Mouse (Mus musculus): ENCODE measurements around the gene Rtkn2.

Rtkn2 gene

DNA sequence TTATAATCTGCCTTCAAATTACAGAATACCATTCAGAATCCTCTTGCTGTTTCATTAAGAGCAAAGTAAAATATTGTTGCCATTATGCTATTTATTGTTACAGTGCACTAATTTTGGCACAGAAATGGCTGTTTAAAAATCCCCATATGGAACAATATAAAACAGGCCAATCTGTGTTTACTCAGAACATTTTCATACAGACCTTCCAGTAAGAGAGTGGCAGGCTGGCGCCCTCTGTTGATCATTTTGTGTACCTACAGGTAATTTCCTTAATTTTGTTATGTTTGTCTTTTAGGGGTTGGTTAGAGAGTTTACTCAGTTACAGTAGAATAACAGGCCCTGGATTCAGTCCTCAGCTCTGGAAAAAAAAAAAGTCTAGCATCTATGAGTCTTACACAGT, 16.8 kb downstream of the Rtkn2 start:
- DNase-seq (ENCODE audit: low spot score): no peak

DNA sequence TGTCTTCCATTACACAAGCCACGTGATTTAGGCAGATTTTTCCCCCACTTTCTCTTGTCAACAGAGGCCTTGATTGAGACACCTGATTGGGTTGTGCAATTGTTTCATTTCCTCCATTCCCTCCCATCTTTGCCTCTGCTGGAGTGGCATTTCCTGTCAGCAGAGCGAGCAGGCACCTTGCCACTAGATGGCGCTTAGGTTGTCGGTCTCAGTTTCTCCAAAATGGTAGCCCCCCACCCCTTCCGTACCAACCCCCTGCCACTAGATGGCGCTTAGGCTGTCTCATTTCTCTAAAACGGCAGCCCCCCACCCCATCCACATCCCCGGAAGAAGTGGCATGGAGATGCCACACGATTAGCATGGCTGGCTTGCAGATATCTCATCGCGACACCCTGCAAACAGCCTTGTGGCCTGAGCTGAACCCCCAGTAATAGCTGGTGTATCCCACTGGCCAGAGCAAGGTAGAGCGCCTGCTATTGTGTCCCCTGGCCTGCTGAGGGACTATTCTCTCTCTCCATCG, 18.8 kb downstream of the Rtkn2 start:
- peak; percentile 36 for DNase-seq (ENCODE audit: low spot score)

DNA sequence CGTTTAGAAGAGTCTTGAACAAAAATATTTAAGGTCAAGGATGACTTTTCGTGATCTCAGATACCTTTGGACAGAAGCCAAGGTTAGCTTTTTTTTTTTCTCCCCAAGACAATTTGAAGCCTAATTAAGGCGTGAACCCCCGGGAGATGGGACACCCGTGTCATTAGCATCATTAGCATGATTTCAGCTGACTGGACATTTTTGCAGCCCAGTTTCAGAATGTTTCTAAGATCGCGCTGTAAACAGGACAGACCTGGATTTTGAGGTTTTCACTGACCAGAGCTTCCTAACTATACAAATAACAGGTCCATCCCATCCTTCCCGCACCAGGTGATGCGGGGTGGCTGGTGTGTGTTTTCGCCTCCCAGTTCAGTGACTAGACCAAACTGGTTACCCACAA, 19.8 kb downstream of the Rtkn2 start:
- no peak for DNase-seq (ENCODE audit: low spot score)

DNA sequence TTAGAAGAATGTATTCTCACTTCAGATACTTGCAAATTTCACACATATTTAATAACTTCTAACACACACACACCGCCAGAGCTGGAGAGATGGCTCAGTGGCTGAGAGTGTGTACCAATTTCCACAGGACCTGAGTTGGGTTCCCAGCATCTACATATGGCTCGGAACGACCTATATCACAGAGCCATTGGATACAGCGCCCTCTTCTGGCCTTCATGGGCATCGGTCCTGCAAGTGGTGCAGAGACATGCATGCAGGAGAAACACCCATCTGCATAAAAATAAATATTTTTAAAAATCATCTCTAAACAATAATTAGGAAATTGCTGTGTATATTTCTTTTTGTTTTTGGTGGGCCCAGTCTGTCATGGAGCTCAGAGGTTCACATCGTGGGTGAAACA, 22.1 kb downstream of the Rtkn2 start:
- no peak for DNase-seq (ENCODE audit: low spot score)

DNA sequence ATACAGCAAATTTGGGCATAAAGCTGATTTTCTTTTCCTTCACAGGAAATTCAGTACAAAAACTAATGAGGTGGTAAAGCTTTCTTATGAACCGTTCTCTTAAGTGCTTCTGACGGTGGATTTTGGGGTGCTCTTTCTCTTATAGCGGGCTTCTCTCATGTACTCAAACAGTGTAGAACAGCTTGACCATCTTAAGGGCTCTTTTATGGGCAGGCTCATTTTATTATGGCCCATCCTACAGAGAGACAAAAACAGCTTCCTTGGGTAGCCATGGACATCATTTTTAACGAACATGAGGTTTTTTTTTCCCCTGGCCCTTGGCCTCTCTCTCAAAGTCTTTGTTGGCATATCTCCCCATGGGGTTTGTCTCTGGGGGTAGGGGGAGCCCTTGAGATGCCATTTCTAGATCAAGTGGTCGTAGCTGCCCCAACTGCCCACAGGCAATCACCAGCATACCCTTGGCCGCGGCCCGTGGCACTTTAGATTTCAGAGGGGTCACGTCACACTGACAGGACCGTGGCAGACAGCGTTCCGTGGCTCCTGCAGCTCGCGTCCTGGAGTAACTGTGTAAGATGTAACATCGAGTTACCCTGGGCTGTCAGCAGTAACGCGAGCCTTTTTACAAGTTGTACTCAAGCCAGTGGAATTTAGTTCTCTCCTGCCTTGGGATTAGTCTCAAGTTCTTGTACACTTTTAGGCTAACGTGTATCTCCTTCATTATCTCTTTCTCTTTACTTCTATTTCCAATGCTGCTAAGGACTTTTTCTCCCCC, 24.5 kb downstream of the Rtkn2 start:
- DNase-seq (ENCODE audit: low spot score): no peak

DNA sequence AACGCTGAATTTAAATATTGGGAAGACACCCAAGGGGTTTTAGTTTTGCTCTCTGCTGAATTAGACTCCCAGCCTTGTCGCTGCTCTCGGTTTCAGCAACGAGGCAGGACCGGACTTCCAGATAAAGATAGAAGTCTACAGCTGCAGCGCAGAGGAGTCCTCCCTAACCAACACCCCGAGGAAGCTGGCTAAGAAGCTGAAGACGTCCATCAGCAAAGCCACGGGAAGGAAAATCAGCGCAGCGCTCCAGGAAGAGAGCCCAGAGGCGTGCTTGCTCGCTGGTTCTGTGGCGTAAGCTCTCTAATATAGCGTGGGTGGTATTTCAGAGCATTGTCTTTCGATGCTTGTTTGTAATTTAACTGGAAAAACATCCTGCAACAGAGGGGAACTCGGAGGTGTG, 26.0 kb downstream of the Rtkn2 start:
- DNase-seq (ENCODE audit: low spot score): no peak

DNA sequence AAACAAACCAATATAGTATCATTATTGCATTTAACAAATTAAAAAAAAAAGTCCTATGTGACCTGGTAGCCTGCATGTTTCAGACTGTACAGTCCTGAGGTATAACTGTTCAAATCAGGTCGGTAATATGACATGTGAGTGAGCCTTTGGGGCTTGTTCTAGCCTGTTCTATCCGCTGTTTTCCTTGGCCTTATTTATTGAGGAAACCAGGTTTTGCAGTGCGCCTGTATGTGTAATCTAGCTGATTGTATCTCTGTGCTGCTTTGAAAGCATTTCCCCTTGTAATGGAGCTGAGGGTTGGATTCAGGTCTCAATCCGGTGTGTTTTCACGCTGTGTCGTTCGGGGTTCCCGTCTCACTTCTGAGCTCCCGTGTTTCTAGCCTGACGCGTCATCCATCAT, 27.1 kb downstream of the Rtkn2 start:
- no peak for DNase-seq (ENCODE audit: low spot score)

DNA sequence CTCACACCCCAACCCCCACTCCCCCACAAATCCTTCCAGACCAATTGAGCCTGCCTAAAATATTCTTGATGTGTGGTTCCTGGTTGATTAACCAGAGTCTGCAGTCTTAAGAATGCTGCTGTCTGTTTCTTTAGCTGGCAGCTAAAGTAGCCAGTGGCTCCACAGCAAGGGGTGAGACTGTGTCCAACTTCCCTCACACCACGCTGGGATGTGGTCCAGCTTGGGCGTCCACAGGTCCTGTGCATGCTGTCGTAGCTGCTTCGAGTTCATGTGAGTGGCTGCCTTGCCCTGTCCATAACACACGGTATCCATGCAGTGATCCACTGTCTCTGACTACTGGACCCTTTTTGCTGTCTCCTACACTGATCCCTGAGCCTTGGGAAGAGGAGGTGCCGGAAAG, 27.7 kb downstream of the Rtkn2 start:
- DNase-seq (ENCODE audit: low spot score): no peak

DNA sequence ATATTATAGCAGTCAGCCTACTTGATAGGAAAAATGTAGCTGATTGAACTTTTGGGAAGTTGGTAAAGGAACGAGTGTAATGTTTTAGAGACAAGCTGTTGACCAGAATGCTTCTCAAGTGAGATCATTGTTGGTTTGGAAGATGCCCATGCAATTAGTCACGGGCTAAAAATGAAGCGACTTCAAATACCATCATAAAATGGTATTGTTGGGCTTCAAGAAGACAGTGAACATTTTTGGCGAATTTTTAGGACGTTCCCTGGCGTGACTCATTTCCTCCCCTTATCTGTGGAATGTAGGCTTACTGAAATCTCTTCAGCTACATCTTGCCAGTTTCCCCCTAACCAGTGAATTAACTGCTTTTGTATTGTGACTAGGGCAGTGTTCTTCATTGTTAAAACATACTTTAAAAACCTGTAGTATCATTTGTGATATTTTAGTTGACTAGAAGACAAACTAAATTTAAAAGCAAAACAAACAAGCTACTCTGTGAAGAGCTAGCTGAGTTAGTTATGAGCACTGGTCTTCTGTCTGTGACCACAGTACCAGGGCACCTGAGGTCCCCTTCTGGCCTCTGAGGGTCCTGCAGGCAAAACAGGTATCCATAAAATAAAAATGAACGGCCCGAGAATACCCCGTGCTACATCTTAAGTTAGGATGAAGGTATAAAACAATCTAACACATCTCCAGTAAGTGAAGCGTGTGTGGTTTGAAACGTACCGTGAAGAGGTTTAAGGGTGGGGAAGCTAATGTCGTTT, 29.0 kb downstream of the Rtkn2 start:
- no peak for DNase-seq (ENCODE audit: low spot score)

DNA sequence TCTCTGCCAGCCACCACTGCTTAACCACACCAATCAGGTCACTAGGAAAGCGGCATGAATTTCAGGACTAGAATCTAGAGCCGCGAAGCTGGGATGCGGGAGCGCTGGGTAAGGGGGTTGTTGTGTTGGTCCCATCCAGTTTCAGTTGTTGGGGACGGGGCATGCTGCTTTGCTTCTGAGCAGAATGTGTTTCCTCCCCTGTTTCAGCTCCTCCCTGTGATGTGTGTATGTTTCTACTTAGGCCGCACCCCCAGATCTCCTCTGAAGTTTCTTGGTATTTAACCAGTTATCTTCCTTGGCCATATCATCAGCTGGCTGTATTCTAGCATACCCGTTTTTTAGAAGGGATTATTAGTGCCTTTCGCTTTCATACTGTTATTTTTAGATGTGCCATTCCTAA, 29.9 kb downstream of the Rtkn2 start:
- no peak for DNase-seq (ENCODE audit: low spot score)

DNA sequence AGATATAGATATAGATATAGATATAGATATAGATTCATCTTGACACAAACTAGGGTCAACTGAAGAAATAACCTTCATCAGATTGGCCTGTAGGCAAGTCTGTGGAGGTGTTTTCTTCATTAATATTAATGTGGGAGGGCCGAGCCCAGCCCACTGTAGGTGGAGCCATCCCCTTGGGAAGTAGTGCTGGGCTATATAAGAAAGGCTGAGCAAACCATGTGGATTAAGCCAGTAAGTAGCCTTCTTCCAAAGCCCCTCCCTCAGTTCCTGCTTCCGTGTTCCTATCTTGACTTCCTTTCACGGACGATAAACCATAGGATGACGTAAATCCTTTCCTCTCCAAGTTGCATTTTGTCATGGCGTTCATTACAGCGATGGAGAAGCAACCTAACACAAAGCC, 30.5 kb downstream of the Rtkn2 start:
- no peak for DNase-seq (ENCODE audit: low spot score)

DNA sequence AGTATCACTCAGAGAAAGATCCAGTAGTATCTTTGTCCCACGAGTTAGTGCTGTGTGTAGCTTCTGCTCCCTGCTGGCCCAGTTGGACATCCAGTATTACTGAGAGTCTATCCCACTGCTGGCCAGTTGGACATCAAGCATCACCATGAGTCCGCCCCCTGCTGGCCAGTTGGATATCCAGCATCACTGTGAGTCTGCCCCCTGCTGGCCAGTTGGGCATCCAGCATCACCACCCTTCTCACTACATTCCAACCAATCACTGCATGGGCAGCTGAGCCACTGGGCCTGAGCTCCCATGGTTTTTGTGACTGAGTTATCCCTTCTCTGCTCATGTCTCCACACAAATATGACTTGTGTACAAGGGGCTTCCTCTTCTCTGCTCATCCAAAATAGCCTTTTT, 33.8 kb downstream of the Rtkn2 start:
- no peak for DNase-seq (ENCODE audit: low spot score)

DNA sequence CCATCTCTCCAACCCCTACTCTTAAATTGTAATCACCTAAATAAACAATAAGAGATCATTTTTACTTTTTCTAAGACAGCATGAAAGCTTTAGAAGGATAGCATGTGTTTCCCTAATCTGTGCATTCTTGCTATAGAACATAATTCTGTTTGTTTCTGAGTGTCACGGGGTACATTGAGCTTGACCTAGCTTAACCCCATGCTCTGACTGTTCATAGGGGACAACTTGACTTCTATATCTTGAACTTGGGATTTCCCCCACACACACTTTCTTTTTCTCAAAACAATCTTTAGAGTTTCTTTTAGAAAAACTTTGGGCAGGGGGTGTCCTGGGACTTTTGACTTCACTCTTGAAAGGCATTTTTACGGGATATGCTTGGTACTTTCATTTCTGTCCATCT, 41.4 kb downstream of the Rtkn2 start:
- DNase-seq (ENCODE audit: low spot score): no peak

DNA sequence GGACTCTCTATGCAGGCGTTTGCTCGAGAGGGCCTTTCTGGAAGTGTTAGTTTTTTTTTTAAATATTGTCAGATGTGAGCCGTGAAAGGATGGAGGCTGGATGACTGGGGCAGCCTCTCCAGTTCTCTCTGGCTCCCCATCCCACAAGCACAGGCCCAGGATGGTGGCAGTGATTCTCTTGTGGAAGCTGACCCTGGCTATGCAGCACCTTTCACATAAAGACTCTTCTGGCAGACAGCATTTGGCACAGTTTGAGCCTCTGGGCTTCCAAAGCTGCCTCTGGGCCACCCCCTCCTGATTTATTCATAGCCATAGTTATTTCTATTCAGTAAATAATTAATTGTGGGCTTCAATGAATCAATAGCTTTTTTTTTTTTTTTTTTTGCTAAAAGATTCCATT, 46.3 kb downstream of the Rtkn2 start:
- DNase-seq (ENCODE audit: low spot score): no peak

DNA sequence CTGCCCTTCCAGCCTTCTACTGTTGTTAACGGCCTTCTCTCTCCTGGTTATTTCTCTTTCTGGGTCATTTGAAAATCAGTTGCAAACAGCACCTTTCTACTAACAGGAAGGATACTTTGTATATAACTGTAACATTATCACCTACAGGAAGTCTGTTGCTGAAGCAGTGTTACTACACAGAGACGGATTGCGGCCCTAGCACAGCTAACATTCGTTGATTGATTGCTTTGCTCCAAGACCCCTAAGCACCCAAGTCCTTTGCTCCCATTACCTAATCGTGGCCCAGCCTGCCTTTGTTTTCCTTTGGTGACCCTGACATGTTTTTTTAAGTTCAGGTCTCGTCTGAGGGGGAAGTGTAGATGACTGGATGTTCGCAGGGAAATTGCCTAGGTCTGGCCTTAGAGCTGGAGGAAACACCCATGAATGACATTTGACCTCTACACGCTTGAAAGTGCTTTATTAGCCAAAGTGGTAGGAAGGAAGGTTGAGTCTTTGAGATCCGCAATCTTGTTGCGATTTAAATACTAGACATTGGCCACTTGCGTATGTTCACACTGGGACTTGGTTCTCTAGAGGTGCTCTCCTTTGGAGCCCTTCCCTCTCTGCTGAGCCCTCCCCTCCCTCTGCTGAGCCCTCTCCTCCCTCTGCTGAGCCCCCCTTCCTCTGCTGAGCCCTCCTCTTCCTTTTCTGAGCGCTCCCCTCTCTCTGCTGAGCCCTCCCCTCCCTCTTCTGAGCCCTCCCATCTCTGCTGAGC, 49.1 kb downstream of the Rtkn2 start:
- DNase-seq (ENCODE audit: low spot score): no peak

DNA sequence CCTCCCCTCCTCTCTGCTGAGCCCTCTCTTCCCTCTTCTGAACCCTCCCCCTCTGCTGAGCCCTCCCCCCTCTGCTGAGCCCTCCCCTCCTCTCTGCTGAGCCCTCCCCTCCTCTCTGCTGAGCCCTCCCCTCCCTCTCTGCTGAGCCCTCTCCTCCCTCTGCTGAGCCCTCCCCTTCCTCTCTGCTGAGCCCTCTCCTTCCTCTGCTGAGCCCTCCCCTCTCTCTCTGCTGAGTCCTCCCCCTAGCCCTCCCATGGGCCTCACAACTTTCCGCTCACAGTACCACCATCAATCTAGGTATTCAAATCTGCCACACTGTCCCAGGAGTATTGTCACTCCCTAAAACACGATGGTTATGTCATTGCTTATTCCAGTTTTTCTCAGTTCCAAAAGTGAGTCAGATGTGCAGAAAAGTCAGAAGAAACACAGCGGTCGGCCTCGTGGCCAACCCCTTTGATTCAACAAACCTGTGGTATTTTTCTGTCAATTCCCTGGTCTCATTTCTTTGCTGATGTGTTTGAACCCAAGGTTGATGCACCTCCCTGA, 49.8 kb downstream of the Rtkn2 start:
- DNase-seq (ENCODE audit: low spot score): no peak

DNA sequence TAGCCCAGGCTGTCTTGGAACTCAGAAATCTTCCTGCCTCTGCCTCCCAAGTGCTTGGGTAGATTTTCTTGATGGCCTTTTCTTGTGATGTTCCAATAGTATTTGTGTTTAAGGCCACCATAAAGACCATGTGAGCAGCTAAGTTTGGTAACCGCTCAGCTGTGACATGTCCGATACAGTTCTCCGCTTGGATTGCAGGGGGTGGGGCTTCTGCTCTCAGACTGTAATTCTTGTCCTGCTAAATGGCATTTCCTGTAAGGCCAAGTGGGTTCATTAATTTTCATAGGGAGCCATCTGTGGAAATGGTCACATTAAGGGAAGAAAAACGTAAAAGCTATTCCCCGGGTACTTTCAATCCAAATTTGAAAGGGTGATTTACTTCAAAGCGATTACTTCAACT, 50.7 kb downstream of the Rtkn2 start:
- no peak for DNase-seq (ENCODE audit: low spot score)

DNA sequence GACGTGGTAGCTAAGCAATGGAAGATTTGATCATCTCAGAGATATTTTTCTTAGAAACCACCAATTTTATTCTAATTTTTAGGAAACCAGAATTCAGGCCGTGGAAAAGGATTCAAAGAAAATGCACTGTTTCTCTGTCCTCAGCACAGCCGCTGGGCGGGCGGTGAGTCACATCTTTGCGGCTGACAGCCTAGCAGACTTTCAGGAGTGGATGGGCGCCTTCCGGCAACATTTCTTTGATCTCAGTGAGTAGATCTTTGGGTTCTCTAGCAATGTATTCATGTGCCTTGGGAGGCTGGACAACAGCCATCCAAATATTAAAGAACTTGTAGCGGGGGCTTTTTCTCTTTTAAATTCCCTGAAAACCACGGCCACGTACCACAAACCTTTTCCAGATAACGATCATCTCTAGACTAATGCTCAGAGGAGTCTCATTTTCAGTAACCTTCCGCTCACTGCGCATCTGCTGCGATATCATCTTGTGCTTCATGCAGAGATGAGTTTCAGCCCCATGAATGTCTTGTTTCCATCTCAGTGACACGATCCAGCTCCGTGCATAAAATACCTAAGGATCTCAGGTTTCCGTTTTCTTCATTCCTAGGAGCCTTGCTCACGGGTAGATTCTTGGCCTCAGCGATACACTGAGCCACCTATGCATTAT, 56.5 kb downstream of the Rtkn2 start:
- DNase-seq (ENCODE audit: low spot score): no peak

DNA sequence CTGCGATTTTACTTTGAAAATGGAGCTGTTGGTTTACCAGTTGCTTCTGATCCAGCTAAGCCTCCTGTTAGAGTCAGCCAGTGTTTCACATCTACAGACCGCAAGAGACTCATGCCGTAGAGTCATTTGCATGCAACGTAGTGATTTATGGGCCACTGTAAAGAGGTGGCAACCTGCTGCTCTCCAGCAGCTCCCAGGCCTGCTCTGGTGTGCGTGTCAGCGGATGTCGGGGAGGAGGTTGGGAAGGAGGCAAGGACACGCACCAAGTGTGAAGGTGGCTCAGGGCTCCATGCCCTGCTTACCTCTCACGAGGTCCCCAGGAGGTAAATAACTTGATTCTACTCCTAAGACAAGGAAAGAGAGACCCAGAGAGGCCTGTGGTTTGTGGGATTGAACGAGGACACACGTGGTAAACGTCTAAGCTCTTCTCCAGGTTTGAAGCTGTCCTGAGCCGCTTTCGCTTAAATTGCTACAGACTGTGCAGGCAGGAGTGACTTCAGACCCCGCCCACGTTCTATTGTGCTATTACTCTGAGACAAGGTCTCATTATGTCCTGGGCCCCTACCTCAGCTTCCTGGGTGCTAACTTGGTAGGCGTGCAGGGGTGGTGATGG, 57.1 kb downstream of the Rtkn2 start:
- DNase-seq (ENCODE audit: low spot score): no peak

DNA sequence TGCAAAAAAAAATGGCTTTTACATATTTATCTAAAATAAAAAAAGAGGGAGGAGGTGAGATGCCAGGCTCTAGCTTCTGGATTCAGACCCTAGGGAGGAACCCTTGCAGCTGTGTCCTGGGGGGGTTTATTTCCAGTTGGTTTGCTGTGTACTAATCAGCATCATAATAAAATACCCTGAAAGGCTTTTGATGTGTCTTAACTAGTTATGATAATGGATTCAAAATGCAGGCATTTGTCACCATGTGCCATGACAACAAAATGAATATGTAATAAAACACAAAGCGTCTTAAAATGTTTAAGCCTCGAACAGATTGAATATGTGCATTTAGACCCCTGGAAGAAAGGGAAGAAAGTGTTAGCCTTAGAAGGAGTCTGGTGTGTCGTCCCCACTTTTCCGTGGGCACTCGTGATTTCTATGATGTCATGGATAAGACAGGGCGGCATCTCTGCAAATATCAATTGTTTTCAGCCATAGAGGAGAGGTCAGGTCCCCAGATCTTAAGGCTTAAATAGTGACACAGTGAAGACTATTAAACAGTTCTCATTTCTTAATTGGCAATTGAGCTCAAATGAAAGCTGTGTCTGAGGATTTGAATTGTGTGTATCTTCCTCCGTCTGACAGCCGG, 59.7 kb downstream of the Rtkn2 start:
- DNase-seq (ENCODE audit: low spot score): no peak

DNA sequence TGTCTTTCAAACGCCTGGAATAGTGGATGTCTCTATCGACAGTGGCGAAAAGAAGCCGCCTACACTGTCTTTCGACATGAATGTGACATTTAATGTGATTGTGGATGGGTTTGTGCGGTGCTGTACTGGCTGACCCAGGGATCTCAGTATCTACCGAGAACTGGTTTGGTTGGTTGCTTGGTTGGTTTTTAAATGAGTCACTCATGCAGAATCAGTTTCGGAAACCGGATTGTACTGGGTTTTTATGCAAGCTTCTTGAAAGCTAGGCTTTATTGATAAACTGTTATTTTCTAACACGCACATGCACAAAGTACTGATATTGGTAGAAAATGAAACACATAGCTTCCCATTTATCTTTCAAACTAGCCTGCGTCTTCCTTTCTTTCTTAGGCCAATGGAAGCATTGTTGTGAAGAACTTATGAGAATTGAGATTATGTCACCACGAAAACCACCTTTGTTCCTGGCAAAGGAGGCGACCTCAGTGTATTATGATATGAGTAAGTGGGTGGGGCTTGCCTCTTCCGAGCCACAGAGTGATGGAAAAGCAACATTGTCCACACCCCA, 60.4 kb downstream of the Rtkn2 start:
- DNase-seq (ENCODE audit: low spot score): no peak
